Mouse (Mus musculus) G1E (cell line): ENCODE results near the gene Ldlrad3. TPM values are rescaled to one million over a fixed set of nuclear protein-coding genes. Genes with fewer than 3 reads are reported as not detected.

Experiments
- ATAC-seq: 2 replicates; pipeline ENCODE4 v1.8.0; 2016; ENCODE audit warnings: mild to moderate bottlenecking; ENCODE audit not compliant: insufficient number of reproducible peaks, poor library complexity, low FRiP score, severe bottlenecking; ENCODE audit errors: extremely low read depth
- DNase-seq: peaks from one replicate; pipeline ENCODE4 v3.0.0; 2012; ENCODE audit warnings: low spot score
- H3K27me3 ChIP-seq: 2 replicates; pipeline ENCODE4 v1.6.1; 2012; ENCODE audit warnings: mild to moderate bottlenecking, low read length, inconsistent platforms; ENCODE audit not compliant: insufficient read depth
- H3K36me3 ChIP-seq: replicated peaks from 2 replicates; pipeline ENCODE3; 2012; ENCODE audit warnings: mild to moderate bottlenecking, inconsistent platforms
- H3K4me1 ChIP-seq: 2 replicates; pipeline ENCODE4 v1.6.1; 2012; ENCODE audit warnings: low read depth, low read length, inconsistent platforms, mixed read lengths; ENCODE audit not compliant: insufficient read depth
- H3K4me3 ChIP-seq: 2 replicates; pipeline ENCODE4 v1.5.1; 2012; ENCODE audit warnings: low read depth, mild to moderate bottlenecking, inconsistent platforms, low read length, moderate library complexity, mixed read lengths
- H3K9me3 ChIP-seq: replicated peaks from 2 replicates; pipeline ENCODE4 v1.6.1; 2012; ENCODE audit warnings: inconsistent platforms
- CTCF ChIP-seq: IDR thresholded peaks from 2 replicates; pipeline ENCODE4 v1.5.1; 2012; ENCODE audit warnings: low read depth, low read length, inconsistent platforms, mixed read lengths
- GATA1 ChIP-seq: IDR thresholded peaks from 2 replicates; pipeline ENCODE4 v1.6.1; 2012; ENCODE audit warnings: borderline replicate concordance, low read length, inconsistent platforms, mixed read lengths
- GATA2 ChIP-seq: IDR thresholded peaks from 2 replicates; pipeline ENCODE4 v1.6.1; 2012; ENCODE audit warnings: low read depth, low read length, inconsistent platforms, borderline replicate concordance
- POLR2AphosphoS5 ChIP-seq: IDR thresholded peaks from 2 replicates; pipeline ENCODE4 v1.6.1; 2012; ENCODE audit warnings: low read depth, low read length, inconsistent platforms; ENCODE audit not compliant: insufficient replicate concordance
- TAL1 ChIP-seq: conservative IDR thresholded peaks from 2 replicates; pipeline ENCODE4 v1.6.1; 2012; ENCODE audit warnings: low read depth, low read length, inconsistent platforms, mixed read lengths
- polyA plus RNA-seq: library from polyadenylated mRNA; stranded (reverse); fragments of >175 nt; gene quantifications from 2 replicates; pipeline ENCODE4 v1.2.3, GENCODE M21; 2012
- total RNA-seq, 2 experiments: library from RNA; stranded (forward) in 1 of 2; stranded (reverse) in 1 of 2; fragments of 200-1000 nt in 1 of 2; fragments of >200 nt in 1 of 2; fragmentation: Nextera tagmentation in 1 of 2; gene quantifications; 2 replicates each; pipeline ENCODE4 v1.2.3; 2014 to 2017

Ldlrad3 gene
- total and polyA plus RNA-seq, 3 experiments, result 0.01 to 0.38 TPM; not detected in 1

DNA sequence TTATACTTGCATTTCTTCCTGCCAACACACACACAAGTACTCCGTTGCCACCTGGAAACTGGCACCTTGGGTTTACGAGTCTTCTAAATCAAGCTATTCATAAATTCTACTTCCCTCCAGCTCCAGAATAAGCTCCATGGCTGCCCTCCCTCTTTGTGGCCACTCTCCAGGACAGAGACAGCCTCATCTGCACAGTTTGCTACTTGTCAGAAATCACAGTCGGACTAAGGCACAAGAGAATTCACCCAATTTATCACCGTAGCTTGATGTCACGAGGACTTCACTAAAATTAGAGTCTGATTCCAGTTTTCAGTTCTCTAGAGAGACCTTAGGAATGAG is 9.8 kb downstream of the Ldlrad3 start:
- peaks cover 9% of the 10 kb centered on the region for H3K27me3 ChIP-seq
- DNase-seq, result no peak
- H3K36me3 ChIP-seq, result no peaks in the 10 kb centered on the region
- H3K4me1 ChIP-seq, result no peaks in the 10 kb centered on the region
- TF ChIP-seq GATA1 (no peak), TAL1 (no peak), GATA2 (no peak), CTCF (no peak), POLR2AphosphoS5 (no peak)
- no peak for ATAC-seq
- H3K4me3 ChIP-seq, result no peak overlapping the region
- no peaks in the 10 kb centered on the region for H3K9me3 ChIP-seq

DNA sequence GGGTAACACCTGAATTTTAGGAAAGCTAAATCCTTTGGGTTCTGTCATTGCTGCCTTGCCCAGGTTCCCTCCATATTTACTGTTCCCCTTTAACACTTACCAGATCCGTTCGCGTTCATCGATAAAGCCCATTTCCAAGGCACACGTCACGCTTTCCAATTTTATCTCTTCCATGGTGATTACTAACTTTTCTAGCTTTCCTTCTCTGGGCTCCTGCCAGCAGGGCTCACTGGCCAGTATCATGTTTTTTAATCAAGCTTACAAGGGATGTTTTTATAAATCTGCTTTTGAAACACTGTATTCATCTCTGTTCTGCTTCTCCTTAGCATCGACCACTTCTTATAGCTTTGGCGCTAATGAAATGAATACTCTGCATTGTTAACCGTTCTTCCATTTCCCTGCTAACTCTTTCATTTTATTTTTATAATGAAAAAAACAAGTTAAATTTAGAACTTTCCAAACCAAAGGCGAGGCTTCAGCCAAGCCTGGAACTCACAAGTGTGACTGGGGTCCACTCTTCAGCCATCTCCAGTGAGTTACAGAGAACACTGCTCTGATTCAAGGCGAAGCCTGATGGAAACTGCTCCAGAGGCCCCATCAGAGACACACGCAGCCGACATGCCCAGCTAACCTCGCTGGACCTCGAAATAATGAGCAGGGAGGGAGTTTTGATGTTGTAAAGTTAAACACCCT is 10.3 kb downstream of the Ldlrad3 start:
- no peaks in the 10 kb centered on the region for H3K4me1 ChIP-seq
- peaks cover 7% of the 10 kb centered on the region for H3K27me3 ChIP-seq
- no peak for TF ChIP-seq POLR2AphosphoS5
- TF ChIP-seq TAL1, result no peak
- TF ChIP-seq GATA1, result no peak
- ATAC-seq (no peak), DNase-seq (no peak)
- H3K36me3 ChIP-seq, result no peaks in the 10 kb centered on the region
- H3K9me3 ChIP-seq, result no peaks in the 10 kb centered on the region
- H3K4me3 ChIP-seq, result no peak overlapping the region

DNA sequence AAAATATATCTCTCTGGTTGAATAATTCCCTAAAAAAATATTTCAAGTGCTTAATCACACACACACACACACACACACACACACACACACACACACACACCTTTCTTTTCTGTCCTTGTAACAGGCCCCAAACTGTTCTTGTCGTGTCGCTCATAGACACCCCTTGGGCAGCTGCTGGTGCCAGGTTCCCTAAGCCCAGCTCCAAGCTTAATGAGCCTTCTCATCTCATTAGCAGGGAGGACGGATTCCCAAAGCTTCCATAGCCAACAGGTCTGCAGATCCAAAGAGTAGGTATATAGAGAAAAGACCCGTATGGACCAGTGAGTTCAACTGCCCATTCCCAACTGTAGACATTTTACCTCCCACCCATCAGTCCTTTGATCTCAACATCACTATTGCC is 13.7 kb downstream of the Ldlrad3 start:
- H3K9me3 ChIP-seq, result no peaks in the 10 kb centered on the region
- DNase-seq (no peak), ATAC-seq (no peak)
- no peaks in the 10 kb centered on the region for H3K4me1 ChIP-seq
- no peaks in the 10 kb centered on the region for H3K36me3 ChIP-seq
- H3K4me3 ChIP-seq, result no peak overlapping the region
- TF ChIP-seq GATA2 (no peak), POLR2AphosphoS5 (no peak), CTCF (no peak), TAL1 (no peak), GATA1 (no peak)
- peaks cover 10% of the 10 kb centered on the region for H3K27me3 ChIP-seq

DNA sequence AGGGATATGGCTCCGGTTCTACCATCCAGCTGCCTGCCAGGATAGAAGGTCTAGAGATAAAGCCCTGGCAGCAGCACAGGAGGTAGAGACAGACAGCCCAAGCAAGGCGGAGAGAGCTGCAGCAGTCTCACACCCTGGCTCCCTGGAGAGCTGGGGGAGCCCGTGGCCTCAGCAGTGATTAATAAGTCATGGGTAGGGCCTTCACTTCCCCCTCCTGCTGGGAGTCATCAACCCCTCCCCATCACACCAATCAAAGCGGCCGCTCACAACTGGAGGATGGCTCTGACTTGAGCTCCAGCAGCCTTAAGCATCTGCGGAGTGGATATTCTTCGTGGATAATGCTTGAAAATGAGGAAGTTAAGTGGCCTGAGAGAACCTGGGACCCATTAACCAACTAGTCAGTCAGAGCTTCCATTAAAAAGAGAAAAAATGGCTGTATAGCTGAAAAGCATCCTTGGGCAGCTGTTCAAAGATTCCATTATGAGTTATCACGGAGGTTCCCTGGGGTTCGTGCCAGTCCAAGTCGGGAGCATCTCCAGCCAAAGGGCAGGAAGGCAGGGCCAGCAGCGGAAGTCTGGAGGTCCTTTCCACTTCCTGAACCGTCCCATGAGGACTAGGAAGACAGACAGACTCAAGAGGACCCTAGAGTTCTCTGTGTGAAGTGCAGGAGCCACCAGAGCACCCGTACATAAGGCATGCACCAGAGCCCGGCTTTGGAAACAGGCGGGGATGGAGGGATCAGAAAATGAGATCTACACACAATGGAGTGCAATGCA is 19.4 kb downstream of the Ldlrad3 start:
- no peak for DNase-seq
- no peak for ATAC-seq

DNA sequence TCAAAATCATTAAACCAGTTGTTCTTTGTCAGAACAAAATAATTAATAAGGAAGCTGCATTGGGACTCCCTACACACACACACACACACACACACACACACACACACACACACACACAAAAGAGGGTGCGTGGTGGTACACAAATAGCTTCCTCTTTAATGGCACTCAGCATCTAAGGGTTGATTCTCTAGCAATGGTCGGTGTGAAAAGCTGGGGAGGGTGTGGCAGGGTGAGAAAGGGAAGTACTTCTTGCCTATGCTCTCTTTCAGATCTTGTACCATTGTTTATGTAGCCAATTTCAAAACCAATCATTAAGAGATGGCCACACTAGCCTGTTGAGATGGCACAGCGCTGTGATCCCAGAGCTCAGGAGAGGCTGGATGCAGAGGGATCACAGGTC is 23.1 kb downstream of the Ldlrad3 start:
- no peaks in the 10 kb centered on the region for H3K36me3 ChIP-seq

More for the DNA sequence above, 19.4 kb downstream of the Ldlrad3 start:
- Histone ChIP-seq H3K4me1 (no peaks in the 10 kb centered on the region), H3K9me3 (no peaks in the 10 kb centered on the region), H3K36me3 (no peaks in the 10 kb centered on the region), H3K4me3 (no peak overlapping the region), H3K27me3 (peaks cover 14% of the 10 kb centered on the region)
- TF ChIP-seq GATA1 (no peak), CTCF (no peak), TAL1 (no peak)

DNA sequence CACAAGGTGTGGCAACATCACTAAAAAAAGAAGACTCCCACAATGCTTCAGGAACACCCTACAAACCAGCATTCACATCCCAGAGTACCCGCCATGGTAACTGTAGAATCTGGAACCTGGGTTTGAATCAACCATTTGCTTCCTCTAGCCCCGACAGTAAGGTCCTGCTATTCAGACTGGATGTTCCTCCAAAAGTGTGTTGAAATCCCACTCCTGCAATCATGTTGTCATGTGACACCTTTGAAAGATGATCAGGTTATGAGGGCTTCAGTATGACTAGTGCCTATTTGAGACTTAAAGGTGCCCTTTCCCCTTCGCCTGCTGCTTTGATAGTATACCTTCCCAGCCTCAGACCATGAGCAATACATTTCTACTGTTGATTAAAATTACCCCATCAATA is 28.6 kb downstream of the Ldlrad3 start:
- ATAC-seq, result no peak
- DNase-seq, result no peak

More for the DNA sequence above, 23.1 kb downstream of the Ldlrad3 start:
- TF ChIP-seq GATA2, result no peak
- TF ChIP-seq GATA1, result no peak
- TF ChIP-seq POLR2AphosphoS5, result no peak
- TF ChIP-seq CTCF, result no peak
- TF ChIP-seq TAL1, result no peak
- no peaks in the 10 kb centered on the region for H3K4me1 ChIP-seq
- no peaks in the 10 kb centered on the region for H3K9me3 ChIP-seq
- no peak overlapping the region for H3K4me3 ChIP-seq
- ATAC-seq (no peak), DNase-seq (no peak)
- peaks cover 7% of the 10 kb centered on the region for H3K27me3 ChIP-seq

More for the DNA sequence above, 28.6 kb downstream of the Ldlrad3 start:
- H3K4me3 ChIP-seq, result no peak overlapping the region
- TF ChIP-seq CTCF (no peak), POLR2AphosphoS5 (no peak), GATA2 (no peak), TAL1 (no peak), GATA1 (no peak)
- H3K27me3 ChIP-seq, result peaks cover 8% of the 10 kb centered on the region; the same call in 1 of the 2 replicates
- no peaks in the 10 kb centered on the region for H3K36me3 ChIP-seq
- no peaks in the 10 kb centered on the region for H3K9me3 ChIP-seq
- H3K4me1 ChIP-seq, result no peaks in the 10 kb centered on the region
